In genomic region chr7:4859418-4859978, GRCm38 (mm10) we compare ENCODE assay signal across 23 mouse cellular contexts. TPM values are rescaled to one million over a fixed set of nuclear protein-coding genes. Genes with fewer than 3 reads are reported as not detected.
"Had no signal": no experiment of that assay in that cellular context is flagged by ENCODE, and none has a peak within 500 bp of the region (broad histone marks: within the 10 kb centered on the region; RNA-seq: fewer than 3 reads in every experiment).

No protein-coding gene starts in this region.

- DNase-seq: kidney, adult 11 months; layer of hippocampus, adult 9-11 months; lung, adult 18-20 months; lung, postnatal 10 days; lung, postnatal 36 days; retina, postnatal 1 day; right cerebral cortex, postnatal 25 days; spleen, adult 18-20 months; thymus, postnatal 25 days had no signal

- H3K9me3 ChIP-seq: limb, embryonic 15.5 days; lung, embryonic 15.5 days; megakaryocyte, embryonic 14.5 days; midbrain, embryonic 10.5 days; midbrain, embryonic 13.5 days; neural tube, embryonic 13.5 days had no signal

- ATAC-seq: midbrain, embryonic 13.5 days; midbrain, embryonic 16.5 days had no signal

- H3K36me3 ChIP-seq: limb, embryonic 15.5 days; lung, embryonic 15.5 days; midbrain, embryonic 10.5 days; midbrain, embryonic 13.5 days; neural tube, embryonic 13.5 days had no signal

- H3K9ac ChIP-seq: limb, embryonic 15.5 days; liver, embryonic 14.5 days; lung, embryonic 15.5 days; midbrain, embryonic 13.5 days; neural tube, embryonic 13.5 days had no signal

- H3K27ac ChIP-seq: kidney, postnatal 0 days; layer of hippocampus, adult 2 months; liver, embryonic 14.5 days; lung, embryonic 15.5 days; midbrain, embryonic 10.5 days; midbrain, embryonic 13.5 days; neural tube, embryonic 13.5 days had no signal

- H3K4me3 ChIP-seq: layer of hippocampus, adult 2 months; limb, embryonic 15.5 days; lung, embryonic 15.5 days; megakaryocyte, embryonic 14.5 days; midbrain, embryonic 10.5 days; midbrain, embryonic 13.5 days; myocyte; neural tube, embryonic 13.5 days had no signal

- H3K4me2 ChIP-seq: limb, embryonic 15.5 days; lung, embryonic 15.5 days; midbrain, embryonic 13.5 days; neural tube, embryonic 13.5 days had no signal

- H3K27me3 ChIP-seq: lung, embryonic 15.5 days; midbrain, embryonic 13.5 days; neural tube, embryonic 13.5 days had no signal

- H3K4me1 ChIP-seq: midbrain, embryonic 10.5 days; midbrain, embryonic 13.5 days; neural tube, embryonic 13.5 days had no signal

RNA-seq across cellular contexts. Expression of gene Shisa7, which starts 15.0 kb away (rescaled TPM):
- polyA plus RNA-seq: myocyte; thymus, postnatal 0 days had no signal

RNA-seq across cellular contexts. Expression of gene Gm36210, which starts 46.8 kb away (rescaled TPM):
- polyA plus RNA-seq: kidney, postnatal 0 days; large intestine, adult 2 months; limb, embryonic 11.5 days; limb, embryonic 15.5 days; lung, embryonic 15.5 days; midbrain, embryonic 10.5 days; myocyte had no signal
